Mouse (Mus musculus) cortical plate, adult 2 months (tissue): ENCODE measurements around the gene Pcdh19. TPM values are rescaled to one million over a fixed set of nuclear protein-coding genes. Genes with fewer than 3 reads are reported as not detected.

Source experiments
- H3K27ac ChIP-seq: fragments of 200-500 bp; 2 replicates; pipeline ENCODE4 v1.5.1; 2012; ENCODE audit warnings: low read length, control low read depth, inconsistent platforms; ENCODE audit not compliant: insufficient read depth
- H3K4me1 ChIP-seq: fragments of 200-500 bp; 2 replicates; pipeline ENCODE4 v1.6.1; 2011; ENCODE audit warnings: low read length; ENCODE audit not compliant: control insufficient read depth, insufficient read depth
- H3K4me3 ChIP-seq: fragments of 200-500 bp; 2 replicates; pipeline ENCODE4 v1.5.1; 2011; ENCODE audit warnings: mild to moderate bottlenecking, low read length, control low read depth; ENCODE audit not compliant: insufficient read depth
- CTCF ChIP-seq: fragments of 200-500 bp; IDR thresholded peaks from 2 replicates; pipeline ENCODE4 v1.5.1; 2011; ENCODE audit warnings: mild to moderate bottlenecking, control low read depth, low read length; ENCODE audit not compliant: insufficient read depth; ENCODE audit errors: extremely low read depth
- POLR2A ChIP-seq: fragments of 200-500 bp; IDR thresholded peaks from 2 replicates; pipeline ENCODE4 v1.6.1; 2011; ENCODE audit warnings: mild to moderate bottlenecking, low read length, control low read depth; ENCODE audit not compliant: insufficient read depth; ENCODE audit errors: extremely low read depth
- polyA plus RNA-seq: library from polyadenylated mRNA; depleted of rRNA; stranded (reverse); fragments of >200 nt; gene quantifications from 2 replicates; pipeline ENCODE4 v1.2.3, GENCODE M21; 2012; rRNA removed

The Pcdh19 gene
- polyA plus RNA-seq, 1 experiment, result 11.4 TPM

DNA sequence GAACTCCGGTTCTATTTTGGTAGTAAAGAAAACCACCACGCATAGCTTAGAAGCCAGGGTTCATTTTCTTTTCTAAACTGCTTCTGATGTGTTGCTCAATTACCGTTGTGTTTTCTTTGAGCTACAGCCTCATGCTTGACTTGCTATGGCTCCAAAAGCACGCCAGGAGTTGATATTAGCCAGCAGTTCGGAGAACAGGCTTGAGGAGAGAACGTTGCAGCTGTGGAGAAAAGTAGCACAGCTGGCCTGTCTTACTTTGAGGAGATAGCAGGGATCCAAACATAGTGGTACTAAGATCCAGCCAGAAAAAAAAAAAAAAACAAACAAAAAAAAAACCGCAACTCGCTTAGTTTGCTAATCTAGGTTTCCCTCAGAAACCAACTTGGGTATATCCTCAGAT, 59.2 kb downstream of the Pcdh19 start:
- H3K4me3 ChIP-seq, result no peak overlapping the region
- no peak overlapping the region for H3K27ac ChIP-seq
- no peaks in the 10 kb centered on the region for H3K4me1 ChIP-seq
- TF ChIP-seq CTCF (no peak), POLR2A (no peak)

DNA sequence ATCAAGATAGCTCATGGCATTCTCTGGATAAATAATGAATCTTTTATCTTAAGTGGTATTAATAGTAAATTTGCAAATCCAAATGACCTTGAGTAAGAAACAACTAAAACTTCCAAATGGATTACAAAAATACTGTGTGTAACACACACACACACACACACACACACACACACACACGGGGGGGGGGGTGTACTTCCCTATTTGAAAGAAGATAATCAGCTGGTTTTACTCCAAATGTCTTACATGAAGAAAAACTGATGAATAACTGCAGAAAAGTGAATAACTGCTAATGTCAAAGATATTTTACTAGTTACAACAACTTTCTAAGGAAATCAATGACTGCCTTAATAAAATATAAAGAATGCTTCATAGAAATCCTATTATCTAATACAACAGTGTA, 70.6 kb downstream of the Pcdh19 start:
- H3K27ac ChIP-seq, result no peak overlapping the region
- H3K4me1 ChIP-seq, result no peaks in the 10 kb centered on the region
- TF ChIP-seq CTCF, result no peak
- TF ChIP-seq POLR2A, result no peak
- no peak overlapping the region for H3K4me3 ChIP-seq

DNA sequence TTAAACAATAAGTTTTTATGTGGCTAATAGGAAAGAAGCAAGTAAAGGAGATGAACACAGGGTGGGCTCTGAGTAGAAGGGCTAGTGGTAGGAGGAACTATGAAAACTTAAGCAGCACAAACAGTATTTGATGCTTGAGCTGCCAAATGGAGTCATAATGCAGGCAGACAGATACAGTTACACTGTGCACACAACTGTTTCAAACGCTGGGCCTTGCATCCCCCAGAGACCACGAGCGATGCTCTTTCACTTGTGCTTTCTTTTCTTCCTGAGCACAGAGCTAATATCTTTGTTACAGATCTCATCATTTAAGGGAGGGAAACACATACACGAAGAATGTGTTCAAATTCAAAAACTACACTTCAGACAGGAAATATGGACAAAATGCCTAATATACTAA, 83.0 kb downstream of the Pcdh19 start:
- no peak overlapping the region for H3K27ac ChIP-seq
- no peaks in the 10 kb centered on the region for H3K4me1 ChIP-seq
- H3K4me3 ChIP-seq, result no peak overlapping the region
- TF ChIP-seq POLR2A, result no peak
- TF ChIP-seq CTCF, result no peak

DNA sequence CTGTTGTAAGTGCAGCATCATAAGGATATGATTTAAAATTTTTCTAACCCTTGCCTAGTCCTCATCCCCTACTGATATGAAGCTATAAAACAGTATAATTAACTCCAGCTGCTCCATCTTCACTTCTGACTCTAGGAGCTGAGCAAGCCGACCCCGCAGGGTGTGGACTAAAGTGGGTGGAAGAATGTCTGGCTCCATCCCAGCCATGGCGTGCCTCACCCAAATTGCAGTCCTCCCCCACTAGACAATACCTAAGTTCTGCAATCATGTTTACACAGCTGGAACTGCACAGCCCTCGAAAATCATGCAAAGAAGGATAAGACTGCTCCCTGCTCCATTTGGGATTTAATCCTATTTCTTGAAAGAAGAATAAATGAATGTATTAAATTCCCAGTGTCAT, 84.5 kb downstream of the Pcdh19 start:
- no peaks in the 10 kb centered on the region for H3K4me1 ChIP-seq
- H3K4me3 ChIP-seq, result no peak overlapping the region
- no peak overlapping the region for H3K27ac ChIP-seq
- no peak for TF ChIP-seq POLR2A
- no peak for TF ChIP-seq CTCF

DNA sequence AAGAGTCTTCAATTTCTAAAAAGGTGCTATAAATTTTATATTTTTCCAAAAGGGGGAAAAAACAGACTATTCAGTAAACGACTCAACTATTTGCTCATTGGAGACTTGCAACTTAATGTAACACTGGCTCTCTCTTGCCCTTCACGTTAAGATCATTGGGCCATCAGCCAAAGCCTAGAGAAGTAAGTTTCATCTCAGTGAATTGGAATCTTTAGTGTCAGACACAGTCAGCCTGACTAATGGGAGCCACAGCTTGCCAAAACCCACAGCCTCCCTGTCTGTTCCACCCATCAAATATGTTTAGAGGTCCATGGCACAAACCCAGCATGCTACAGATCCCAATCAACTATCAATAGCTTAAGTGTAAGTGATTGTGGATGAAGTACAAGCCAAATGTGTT, 86.7 kb downstream of the Pcdh19 start:
- H3K4me1 ChIP-seq, result no peaks in the 10 kb centered on the region
- H3K4me3 ChIP-seq, result no peak overlapping the region
- H3K27ac ChIP-seq, result no peak overlapping the region
- TF ChIP-seq POLR2A, result no peak
- TF ChIP-seq CTCF, result no peak

- Histone ChIP-seq H3K27ac (no peak overlapping the region), H3K4me3 (no peak overlapping the region), H3K4me1 (no peaks in the 10 kb centered on the region)
- TF ChIP-seq POLR2A, result no peak
- TF ChIP-seq CTCF, result no peak
Measured at GRCm38 (mm10) chrX:133601658-133602057, 87.1 kb downstream of the Pcdh19 start.

DNA sequence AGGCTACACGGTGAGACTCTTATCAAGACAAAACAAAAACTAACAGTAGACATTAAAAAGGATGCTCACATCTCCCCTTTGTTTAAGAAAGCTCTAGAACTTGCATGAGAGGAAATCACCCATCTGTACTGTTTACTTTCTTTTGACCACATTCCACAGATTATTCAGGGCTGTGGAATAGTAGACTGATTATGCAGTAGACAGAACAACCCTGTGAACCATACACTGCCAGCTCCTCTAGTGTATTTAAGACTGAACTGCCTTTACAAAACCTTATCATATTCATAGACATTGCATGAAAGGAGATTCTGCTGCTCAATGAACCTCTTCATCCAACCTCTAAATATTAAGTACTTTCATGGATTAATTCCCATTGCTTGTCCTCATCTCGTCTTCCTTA, 87.6 kb downstream of the Pcdh19 start:
- H3K4me3 ChIP-seq, result no peak overlapping the region
- H3K27ac ChIP-seq, result no peak overlapping the region
- no peaks in the 10 kb centered on the region for H3K4me1 ChIP-seq
- no peak for TF ChIP-seq POLR2A
- no peak for TF ChIP-seq CTCF

GRCm38 (mm10) chrX:133575601-133576382, 113.0 kb downstream of the Pcdh19 start:
- TF ChIP-seq CTCF (no peak), POLR2A (no peak)
- Histone ChIP-seq H3K4me3 (no peak overlapping the region), H3K27ac (no peak overlapping the region), H3K4me1 (no peaks in the 10 kb centered on the region)

GRCm38 (mm10) chrX:133565355-133565754, 123.4 kb downstream of the Pcdh19 start:
- H3K4me1 ChIP-seq, result no peaks in the 10 kb centered on the region
- H3K27ac ChIP-seq, result no peak overlapping the region
- no peak overlapping the region for H3K4me3 ChIP-seq
- TF ChIP-seq CTCF, result no peak
- no peak for TF ChIP-seq POLR2A

Other genes starting within 250 kb of the Pcdh19 start
- 1.6 and 1.7 TPM in 2 replicates for gene Tnmd, start 162.0 kb upstream of the Pcdh19 start, polyA plus RNA-seq
- 16.3 and 16.5 TPM in 2 replicates for gene Tspan6, start 209.4 kb upstream of the Pcdh19 start, polyA plus RNA-seq
- 1.6 TPM in 2 replicates for gene Srpx2, start 219.4 kb upstream of the Pcdh19 start, polyA plus RNA-seq